Mouse (Mus musculus): ENCODE results near the gene Atp6v0d1.

Atp6v0d1 gene

GRCm38 (mm10) chr8:105509997-105510735 lies 55.7 kb downstream of the Atp6v0d1 start:
- DNase-seq (ENCODE audit: low read depth in 1 of 2, low spot score in 2 of 2): no peak

- no peak for DNase-seq (ENCODE audit: low read depth in 1 of 2, low spot score in 2 of 2)
These were observed 57.1 kb downstream of the Atp6v0d1 start for GRCm38 (mm10) chr8:105508758-105509157.

GRCm38 (mm10) chr8:105506977-105507376 lies 58.9 kb downstream of the Atp6v0d1 start:
- no peak for DNase-seq (ENCODE audit: low read depth in 1 of 2, low spot score in 2 of 2)

GRCm38 (mm10) chr8:105504617-105505016 lies 61.2 kb downstream of the Atp6v0d1 start:
- DNase-seq (ENCODE audit: low read depth in 1 of 2, low spot score in 2 of 2): no peak

GRCm38 (mm10) chr8:105499787-105500186 lies 66.1 kb downstream of the Atp6v0d1 start:
- DNase-seq (ENCODE audit: low read depth in 1 of 2, low spot score in 2 of 2): no peak

GRCm38 (mm10) chr8:105496439-105497180 lies 69.2 kb downstream of the Atp6v0d1 start, which contains the start of gene Zdhhc1:
Gene Zdhhc1 (minus strand): TSS chr8:105496902.
- DNase-seq (ENCODE audit: low read depth in 1 of 2, low spot score in 2 of 2): peak; percentile 49 to 65

- no peak for DNase-seq (ENCODE audit: low read depth in 1 of 2, low spot score in 2 of 2)
These were observed 70.2 kb downstream of the Atp6v0d1 start for GRCm38 (mm10) chr8:105495350-105496302.

GRCm38 (mm10) chr8:105494566-105494965 lies 71.3 kb downstream of the Atp6v0d1 start:
- DNase-seq (ENCODE audit: low read depth in 1 of 2, low spot score in 2 of 2): no peak

GRCm38 (mm10) chr8:105493495-105493894 lies 72.4 kb downstream of the Atp6v0d1 start:
- no peak for DNase-seq (ENCODE audit: low read depth in 1 of 2, low spot score in 2 of 2)

- no peak for DNase-seq (ENCODE audit: low read depth in 1 of 2, low spot score in 2 of 2)
These were observed 76.6 kb downstream of the Atp6v0d1 start for GRCm38 (mm10) chr8:105489281-105489680.

GRCm38 (mm10) chr8:105488082-105488481 lies 77.8 kb downstream of the Atp6v0d1 start:
- DNase-seq (ENCODE audit: low read depth in 1 of 2, low spot score in 2 of 2): no peak

GRCm38 (mm10) chr8:105484392-105484791 lies 81.5 kb downstream of the Atp6v0d1 start:
- no peak for DNase-seq (ENCODE audit: low read depth in 1 of 2, low spot score in 2 of 2)

GRCm38 (mm10) chr8:105484030-105484368 lies 81.8 kb downstream of the Atp6v0d1 start:
- no peak for DNase-seq (ENCODE audit: low read depth in 1 of 2, low spot score in 2 of 2)

GRCm38 (mm10) chr8:105483212-105484029 lies 82.4 kb downstream of the Atp6v0d1 start:
- no peak for DNase-seq (ENCODE audit: low read depth in 1 of 2, low spot score in 2 of 2)

- DNase-seq (ENCODE audit: low read depth in 1 of 2, low spot score in 2 of 2): no peak
These were observed 83.7 kb downstream of the Atp6v0d1 start for GRCm38 (mm10) chr8:105482123-105482522.

GRCm38 (mm10) chr8:105481453-105481852 lies 84.4 kb downstream of the Atp6v0d1 start:
- DNase-seq (ENCODE audit: low read depth in 1 of 2, low spot score in 2 of 2): no peak

GRCm38 (mm10) chr8:105481013-105481412 lies 84.8 kb downstream of the Atp6v0d1 start:
- no peak for DNase-seq (ENCODE audit: low read depth in 1 of 2, low spot score in 2 of 2)

- DNase-seq (ENCODE audit: low read depth in 1 of 2, low spot score in 2 of 2): no peak
These were observed 88.1 kb downstream of the Atp6v0d1 start for GRCm38 (mm10) chr8:105477792-105478191.

GRCm38 (mm10) chr8:105476628-105477413 lies 89.0 kb downstream of the Atp6v0d1 start:
- DNase-seq (ENCODE audit: low read depth in 1 of 2, low spot score in 2 of 2): peak in 1 of 2 experiments; percentile 40

GRCm38 (mm10) chr8:105476161-105476560 lies 89.7 kb downstream of the Atp6v0d1 start:
- DNase-seq (ENCODE audit: low read depth in 1 of 2, low spot score in 2 of 2): no peak

Measured in monocyte, adult 2 months (primary cell).